ENCODE assay signal across 16 mouse cellular contexts in the genomic region with DNA sequence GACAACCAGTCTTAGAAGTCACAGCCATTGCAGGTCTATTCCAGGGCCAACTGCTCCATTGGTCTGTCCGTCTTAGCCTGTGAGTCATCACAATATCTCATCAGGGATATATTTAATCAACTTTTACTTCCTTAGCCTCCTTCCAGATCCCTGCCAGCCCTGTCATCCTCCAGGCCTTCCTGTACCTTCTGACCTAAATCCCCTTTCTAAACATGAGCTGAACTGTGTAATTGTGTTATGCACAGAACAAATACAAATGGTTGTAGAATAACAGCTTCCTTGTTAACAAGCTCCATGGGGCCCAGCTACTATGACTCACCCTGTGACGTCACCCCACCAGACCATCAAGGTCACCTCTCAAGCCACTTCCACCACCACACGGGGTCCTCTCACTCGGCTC.
DNase-seq lines count a peak whose midpoint lies in the region; ATAC-seq and TF ChIP-seq lines count a peak whose summit lies in the region.
"Had no signal": no experiment of that assay in that cellular context is flagged by ENCODE, and none has a peak within 500 bp of the region (broad histone marks: within the 10 kb centered on the region; RNA-seq: fewer than 3 reads in every experiment).

No protein-coding gene starts in this region.

- peak; percentile 39 for DNase-seq in heart, adult 11 months
- no peak for DNase-seq in heart, adult 18-20 months
- DNase-seq in lung, embryonic 14.5 days, result peak; percentile 9
- no peak for DNase-seq in lung, postnatal 36 days
- no peak for DNase-seq in intestine, embryonic 14.5 days (ENCODE audit: low spot score)
- peak; percentile 68 for DNase-seq in stomach, postnatal 0 days (ENCODE audit: low spot score)
- DNase-seq in frontal cortex, adult 2 months (ENCODE audit: extremely low spot score in 1 of 2, low spot score in 1 of 2), result no peak
- no peak for DNase-seq in spleen, postnatal 36 days (ENCODE audit: low spot score in 2 of 2)
- DNase-seq: adrenal gland, postnatal 10 days; cerebellum, adult 11 months; spleen, adult 18-20 months had no signal

- no peak overlapping the region for H3K9ac ChIP-seq in lung, embryonic 14.5 days
- H3K9ac ChIP-seq in intestine, embryonic 14.5 days (ENCODE audit: low read length), result no peak overlapping the region
- no peak overlapping the region for H3K9ac ChIP-seq in stomach, postnatal 0 days (ENCODE audit: low read length)
- H3K9ac ChIP-seq: embryonic facial prominence, embryonic 12.5 days; hindbrain, embryonic 14.5 days; midbrain, embryonic 12.5 days had no signal

- no peak overlapping the region for H3K4me3 ChIP-seq in lung, embryonic 14.5 days (ENCODE audit: low read depth, low read length)
- H3K4me3 ChIP-seq in intestine, embryonic 14.5 days (ENCODE audit: low read depth, low read length), result no peak overlapping the region
- H3K4me3 ChIP-seq in stomach, postnatal 0 days (ENCODE audit: low read depth, low read length), result no peak overlapping the region
- H3K4me3 ChIP-seq: embryonic facial prominence, embryonic 12.5 days; layer of hippocampus, adult 2 months; midbrain, embryonic 12.5 days had no signal

- H3K36me3 ChIP-seq in lung, embryonic 14.5 days (ENCODE audit: insufficient read depth), result no peaks in the 10 kb centered on the region
- H3K36me3 ChIP-seq in intestine, embryonic 14.5 days (ENCODE audit: control insufficient read depth, insufficient read depth, low read length), result no peaks in the 10 kb centered on the region
- H3K36me3 ChIP-seq in stomach, postnatal 0 days (ENCODE audit: control insufficient read depth, insufficient read depth, low read length), result no peaks in the 10 kb centered on the region
- H3K36me3 ChIP-seq: embryonic facial prominence, embryonic 12.5 days; midbrain, embryonic 12.5 days had no signal

- H3K27ac ChIP-seq in lung, embryonic 14.5 days (ENCODE audit: low read depth), result no peak overlapping the region
- no peak overlapping the region for H3K27ac ChIP-seq in intestine, embryonic 14.5 days (ENCODE audit: low read depth)
- no peak overlapping the region for H3K27ac ChIP-seq in stomach, postnatal 0 days (replicated peaks)
- H3K27ac ChIP-seq: embryonic facial prominence, embryonic 12.5 days; hindbrain, embryonic 14.5 days; layer of hippocampus, adult 2 months; midbrain, embryonic 12.5 days had no signal

- 57% methylated on average over 4 of the region's 4 CpGs for WGBS in lung, embryonic 14.5 days
- 63% methylated on average over 4 of the region's 4 CpGs for WGBS in intestine, embryonic 14.5 days
- 47% methylated on average over 4 of the region's 4 CpGs for WGBS in stomach, postnatal 0 days

- no peak for TF ChIP-seq CTCF in lung, embryonic 14.5 days (IDR thresholded peaks at IDR 0.05; ENCODE audit: low read depth)
- no peak for TF ChIP-seq CTCF in stomach, postnatal 0 days (IDR thresholded peaks at IDR 0.05; ENCODE audit: low read depth)

- no peaks in the 10 kb centered on the region for H3K4me1 ChIP-seq in lung, embryonic 14.5 days (ENCODE audit: insufficient read depth)
- no peaks in the 10 kb centered on the region for H3K4me1 ChIP-seq in intestine, embryonic 14.5 days (replicated peaks; ENCODE audit: control insufficient read depth, insufficient read depth, low read length)
- H3K4me1 ChIP-seq in stomach, postnatal 0 days (replicated peaks; ENCODE audit: control insufficient read depth, insufficient read depth), result no peaks in the 10 kb centered on the region
- H3K4me1 ChIP-seq: embryonic facial prominence, embryonic 12.5 days; midbrain, embryonic 12.5 days had no signal

- H3K9me3 ChIP-seq in lung, embryonic 14.5 days (ENCODE audit: low read depth, low read length), result no peaks in the 10 kb centered on the region
- no peaks in the 10 kb centered on the region for H3K9me3 ChIP-seq in intestine, embryonic 14.5 days (ENCODE audit: control insufficient read depth, low read length)
- H3K9me3 ChIP-seq in stomach, postnatal 0 days (ENCODE audit: control insufficient read depth, low read length), result no peaks in the 10 kb centered on the region
- H3K9me3 ChIP-seq: embryonic facial prominence, embryonic 12.5 days; midbrain, embryonic 12.5 days had no signal

- peak; percentile 56 for ATAC-seq in lung, embryonic 14.5 days (ENCODE audit: insufficient read depth)
- peak; percentile 72 for ATAC-seq in intestine, embryonic 14.5 days (replicated peaks; ENCODE audit: low FRiP score, low TSS enrichment, low read depth)
- peak; percentile 98 for ATAC-seq in stomach, postnatal 0 days (ENCODE audit: low FRiP score, low TSS enrichment)
- ATAC-seq: CD4-positive, CD25-positive, alpha-beta regulatory T cell, adult 4 months had no signal

- TF ChIP-seq EP300 in stomach, postnatal 0 days (optimal IDR thresholded peaks at IDR 0.05), result no peak

- no peak overlapping the region for H3K4me2 ChIP-seq in lung, embryonic 14.5 days
- H3K4me2 ChIP-seq in intestine, embryonic 14.5 days (ENCODE audit: low read length), result no peak overlapping the region
- no peak overlapping the region for H3K4me2 ChIP-seq in stomach, postnatal 0 days (replicated peaks; ENCODE audit: low read depth)
- H3K4me2 ChIP-seq: embryonic facial prominence, embryonic 12.5 days; hindbrain, embryonic 14.5 days; midbrain, embryonic 12.5 days had no signal

- no peaks in the 10 kb centered on the region for H3K27me3 ChIP-seq in lung, embryonic 14.5 days (ENCODE audit: insufficient read depth, low read length)
- H3K27me3 ChIP-seq in intestine, embryonic 14.5 days (replicated peaks; ENCODE audit: control insufficient read depth, insufficient read depth, low read length), result no peaks in the 10 kb centered on the region
- no peaks in the 10 kb centered on the region for H3K27me3 ChIP-seq in stomach, postnatal 0 days (ENCODE audit: control insufficient read depth, insufficient read depth, low read length)
- H3K27me3 ChIP-seq: embryonic facial prominence, embryonic 12.5 days; midbrain, embryonic 12.5 days had no signal

Comparison
In these comparisons a context has a peak if more than half of its experiments do, and no peak if none do; other contexts are left out.
1. DNase-seq: peak in heart, adult 11 months (single experiment), lung, embryonic 14.5 days (single experiment) and stomach, postnatal 0 days (single experiment); none in heart, adult 18-20 months (0 of 2), lung, postnatal 36 days (single experiment), intestine, embryonic 14.5 days (single experiment), frontal cortex, adult 2 months (0 of 2) and spleen, postnatal 36 days (0 of 2).
2. Peak in every context shown above with its lines, with median percentiles within 50 percentile points of each other: ATAC-seq.